Mouse (Mus musculus) cerebellum, adult 2 months (tissue): ENCODE results near the gene Ndufaf2. TPM values are rescaled to one million over a fixed set of nuclear protein-coding genes. Genes with fewer than 3 reads are reported as not detected.
A peak's percentile ranks its signal among the peaks of the same experiment; 100 is the strongest.

Source experiments
- DNase-seq, 2 experiments: peaks; one replicate each; pipeline ENCODE4 v3.0.0; 2021
- H3K27ac ChIP-seq: fragments of 200-500 bp; 2 replicates; pipeline ENCODE4 v1.5.1; 2012; ENCODE audit warnings: low read length, control low read depth, inconsistent platforms; ENCODE audit not compliant: insufficient read depth
- H3K27me3 ChIP-seq: fragments of 200-500 bp; 2 replicates; pipeline ENCODE4 v1.6.1; 2012; ENCODE audit warnings: inconsistent platforms, mild to moderate bottlenecking, low read length, moderate library complexity; ENCODE audit not compliant: control insufficient read depth, insufficient read depth
- H3K4me1 ChIP-seq: fragments of 200-500 bp; 2 replicates; pipeline ENCODE4 v1.6.1; 2011; ENCODE audit warnings: low read length; ENCODE audit not compliant: control insufficient read depth, insufficient read depth
- H3K4me3 ChIP-seq: fragments of 200-500 bp; replicated peaks from 2 replicates; pipeline ENCODE3; 2011; ENCODE audit warnings: mild to moderate bottlenecking, low read depth, low read length, control low read depth; ENCODE audit not compliant: insufficient read depth
- CTCF ChIP-seq: fragments of 200-500 bp; IDR thresholded peaks from 2 replicates; pipeline ENCODE4 v1.5.1; 2011; ENCODE audit warnings: low read depth, mild to moderate bottlenecking, control low read depth, low read length, moderate library complexity, borderline replicate concordance; ENCODE audit not compliant: insufficient read depth
- POLR2A ChIP-seq: fragments of 200-500 bp; IDR thresholded peaks from 2 replicates; pipeline ENCODE4 v1.6.1; 2011; ENCODE audit warnings: low read length, control low read depth, borderline replicate concordance; ENCODE audit not compliant: insufficient read depth
- WGBS: fragments of 180-500 bp; shearing (Covaris S2); methylation state at CpG from one replicate; pipeline ENCODE4 v1.1.7; 2018; 5-methylcytosine and 5-hydroxymethylcytosine counted together
- polyA plus RNA-seq: library from polyadenylated mRNA; depleted of rRNA; stranded (reverse); fragments of >200 nt; gene quantifications from 2 replicates; pipeline ENCODE4 v1.2.3, GENCODE M21; 2012

Gene Ndufaf2
- polyA plus RNA-seq, 1 experiment: 62.4 TPM

GRCm38 (mm10) chr13:108124096-108124495 is 34.3 kb downstream of the Ndufaf2 start:
- WGBS: 60% methylated on average over 11 of the region's 11 CpGs
- no peaks in the 10 kb centered on the region for H3K27me3 ChIP-seq
- no peaks in the 10 kb centered on the region for H3K4me1 ChIP-seq
- H3K27ac ChIP-seq: no peak overlapping the region
- no peak for DNase-seq
- TF ChIP-seq POLR2A: no peak
- TF ChIP-seq CTCF: no peak
- no peak overlapping the region for H3K4me3 ChIP-seq

DNA sequence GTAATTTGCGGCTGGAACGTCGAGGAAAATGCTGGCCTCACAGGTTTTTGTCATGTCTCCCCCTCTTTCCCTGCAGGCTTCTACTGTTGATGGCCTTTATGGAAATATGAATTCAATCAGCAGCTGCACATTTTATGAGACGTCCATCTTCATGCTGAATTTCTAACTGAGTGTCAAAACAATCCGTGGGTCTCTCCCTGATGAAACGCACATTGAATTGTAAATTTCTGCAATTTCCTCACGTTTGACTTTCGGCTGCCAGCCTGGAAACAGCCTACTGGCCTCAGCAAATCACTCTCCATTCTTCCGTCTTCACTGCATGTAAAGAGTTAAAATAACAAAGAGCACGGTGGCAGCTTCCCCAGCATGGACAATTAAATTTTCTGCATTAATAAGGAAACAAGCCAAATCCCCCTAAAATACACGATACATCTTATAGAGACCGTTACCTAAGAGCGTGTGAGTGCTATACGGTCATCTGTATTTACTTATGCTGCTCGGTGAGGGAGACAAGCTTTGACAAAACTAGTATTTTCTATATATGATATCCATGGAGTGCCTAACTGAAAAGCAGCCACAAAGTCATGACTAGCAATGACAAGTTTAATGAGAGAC is 35.2 kb downstream of the Ndufaf2 start:
- DNase-seq: no peak
- H3K27me3 ChIP-seq: no peaks in the 10 kb centered on the region
- WGBS: 69% methylated on average over 15 of the region's 15 CpGs
- H3K4me3 ChIP-seq: no peak overlapping the region
- H3K4me1 ChIP-seq: peaks cover under 1% of the 10 kb centered on the region; the same call in 1 of the 2 replicates
- no peak overlapping the region for H3K27ac ChIP-seq
- TF ChIP-seq POLR2A: no peak
- no peak for TF ChIP-seq CTCF

- Histone ChIP-seq H3K27me3 (no peaks in the 10 kb centered on the region), H3K4me1 (peaks cover 4% of the 10 kb centered on the region; the same call in 1 of the 2 replicates), H3K4me3 (no peak overlapping the region), H3K27ac (no peak overlapping the region)
- 80% methylated on average over 9 of the region's 9 CpGs for WGBS
- TF ChIP-seq POLR2A: no peak
- no peak for TF ChIP-seq CTCF
- no peak for DNase-seq
Observed at GRCm38 (mm10) chr13:108119411-108120310, 38.8 kb downstream of the Ndufaf2 start.

DNA sequence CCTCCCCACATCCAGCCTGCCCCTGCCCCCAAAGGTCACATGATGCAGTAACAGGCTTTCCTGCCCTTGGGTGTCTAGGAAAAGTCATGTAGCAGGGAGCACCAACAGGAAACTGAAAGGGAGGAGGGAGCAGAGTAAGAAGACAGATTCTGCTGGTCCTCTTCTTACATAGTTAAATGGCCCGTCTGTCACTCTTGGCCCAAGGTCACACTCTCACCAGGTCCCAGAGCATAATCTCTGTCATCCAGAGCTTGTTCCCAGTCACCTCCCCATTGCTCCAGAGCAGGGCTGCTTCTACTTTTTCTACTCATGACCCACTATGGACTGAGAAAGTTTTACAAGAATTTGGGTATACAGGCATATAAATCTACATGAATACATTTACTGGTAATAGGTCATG is 40.2 kb downstream of the Ndufaf2 start:
- 23% methylated on average over 1 of the region's 1 CpGs for WGBS
- Histone ChIP-seq H3K27me3 (no peaks in the 10 kb centered on the region), H3K27ac (no peak overlapping the region), H3K4me1 (peaks cover 4% of the 10 kb centered on the region; the same call in 1 of the 2 replicates), H3K4me3 (no peak overlapping the region)
- peak in 1 of 2 experiments; percentile 51 for DNase-seq
- TF ChIP-seq CTCF (no peak), POLR2A (no peak)

DNA sequence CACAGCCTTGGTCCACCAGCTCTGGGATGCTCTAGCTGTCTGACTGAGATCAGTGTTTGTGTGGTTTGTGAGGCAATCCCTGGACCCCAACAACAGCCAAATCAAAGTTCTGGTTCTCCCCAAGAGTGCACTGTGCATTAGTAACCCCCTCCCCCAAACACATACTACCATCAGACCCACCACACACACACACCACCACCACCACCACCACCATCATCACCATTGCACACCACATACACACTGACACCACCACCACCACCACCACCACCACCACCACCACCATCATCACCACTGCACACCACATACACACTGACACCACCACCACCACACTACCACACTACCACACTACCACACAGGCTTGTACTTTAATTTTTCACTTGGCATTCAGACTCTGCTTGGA is 40.8 kb downstream of the Ndufaf2 start:
- Histone ChIP-seq H3K4me1 (peaks cover 4% of the 10 kb centered on the region; the same call in 1 of the 2 replicates), H3K27ac (no peak overlapping the region), H3K4me3 (no peak overlapping the region), H3K27me3 (no peaks in the 10 kb centered on the region)
- no peak for DNase-seq
- no peak for TF ChIP-seq CTCF
- TF ChIP-seq POLR2A: no peak

GRCm38 (mm10) chr13:108114257-108114656 is 44.2 kb downstream of the Ndufaf2 start:
- WGBS: 91% methylated on average over 3 of the region's 3 CpGs

GRCm38 (mm10) chr13:108113536-108113935 is 44.9 kb downstream of the Ndufaf2 start:
- 85% methylated on average over 5 of the region's 5 CpGs for WGBS
- no peak for DNase-seq
- Histone ChIP-seq H3K27ac (no peak overlapping the region), H3K27me3 (no peaks in the 10 kb centered on the region), H3K4me3 (no peak overlapping the region), H3K4me1 (peaks cover 4% of the 10 kb centered on the region; the same call in 1 of the 2 replicates)
- TF ChIP-seq CTCF (no peak), POLR2A (no peak)

More at GRCm38 (mm10) chr13:108114257-108114656, 44.2 kb downstream of the Ndufaf2 start:
- Histone ChIP-seq H3K27me3 (no peaks in the 10 kb centered on the region), H3K4me1 (peaks cover 4% of the 10 kb centered on the region; the same call in 1 of the 2 replicates), H3K4me3 (no peak overlapping the region), H3K27ac (no peak overlapping the region)
- TF ChIP-seq POLR2A: no peak
- TF ChIP-seq CTCF: no peak
- DNase-seq: no peak
